Mouse (Mus musculus) MN1 (cell line): ENCODE data around the gene Vegfa.

Experiments used
- DNase-seq: peaks from one replicate; pipeline ENCODE4 v3.0.0-alpha.2; 2016; ENCODE audit warnings: low spot score

The Vegfa gene

GRCm38 (mm10) chr17:46032257-46032991 lies at the start of gene Vegfa:
TSS of gene Vegfa (minus strand) at chr17:46032369.
- DNase-seq = peak; percentile 96

DNA sequence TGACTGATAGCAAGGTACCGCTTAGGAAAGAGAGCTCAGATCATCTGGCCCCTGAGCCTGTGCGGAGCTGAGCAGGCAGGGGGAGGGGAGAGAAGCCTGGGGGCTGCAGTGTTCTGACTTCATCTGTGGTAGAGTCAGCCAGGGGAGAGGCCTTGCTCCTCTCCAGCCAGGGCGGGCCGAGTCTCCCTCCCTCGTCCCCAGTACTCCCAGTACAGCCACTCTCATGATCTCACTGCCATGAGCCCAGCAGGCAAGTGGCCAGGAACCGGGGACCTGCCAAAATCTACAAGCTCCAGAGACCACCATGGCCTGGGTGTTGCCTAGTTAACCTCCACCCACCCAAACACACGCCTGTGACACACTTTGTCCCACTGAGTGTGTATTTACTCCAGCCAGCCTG lies 49.5 kb upstream of the Vegfa start:
- peak; percentile 53 for DNase-seq

DNA sequence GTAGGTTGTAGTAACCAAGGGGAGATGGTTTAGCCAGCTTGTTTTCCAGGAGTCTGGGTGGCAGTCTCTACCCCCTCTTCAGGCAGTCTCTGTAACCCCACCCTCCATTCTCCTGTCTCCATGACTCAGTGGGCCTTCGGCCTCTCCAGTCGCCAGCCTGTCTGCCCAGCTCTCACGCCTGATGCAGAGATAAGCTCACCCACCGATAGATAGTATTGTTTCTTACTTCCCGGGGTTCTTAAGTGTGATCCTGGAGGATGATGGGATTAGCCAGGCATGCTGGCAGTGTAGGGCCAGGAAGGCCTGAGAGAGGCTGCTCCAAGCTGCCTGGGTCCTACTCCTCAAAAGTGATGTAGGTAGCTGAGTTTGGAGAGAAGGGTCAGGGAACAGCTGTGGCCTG lies 48.9 kb upstream of the Vegfa start:
- DNase-seq = peak; percentile 43

GRCm38 (mm10) chr17:46080388-46080787 lies 48.2 kb upstream of the Vegfa start:
- no peak for DNase-seq

- no peak for DNase-seq
Measured at GRCm38 (mm10) chr17:46079037-46079436, 46.9 kb upstream of the Vegfa start.

- no peak for DNase-seq
Measured at GRCm38 (mm10) chr17:46077921-46078534, 45.9 kb upstream of the Vegfa start.

DNA sequence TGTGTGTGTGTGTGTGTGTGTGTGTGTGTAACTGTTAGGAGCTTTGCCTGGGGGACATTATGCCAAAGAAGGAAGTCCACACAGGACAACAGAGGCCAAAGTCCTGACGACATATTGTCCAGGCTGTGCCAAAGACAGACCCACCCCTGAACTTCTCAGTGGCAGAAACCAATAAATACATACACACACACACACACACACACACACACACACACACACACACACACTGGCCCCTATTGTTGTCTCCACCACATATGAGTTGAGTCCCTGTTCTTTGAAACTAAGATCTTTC lies 44.0 kb upstream of the Vegfa start:
- no peak for DNase-seq

DNA sequence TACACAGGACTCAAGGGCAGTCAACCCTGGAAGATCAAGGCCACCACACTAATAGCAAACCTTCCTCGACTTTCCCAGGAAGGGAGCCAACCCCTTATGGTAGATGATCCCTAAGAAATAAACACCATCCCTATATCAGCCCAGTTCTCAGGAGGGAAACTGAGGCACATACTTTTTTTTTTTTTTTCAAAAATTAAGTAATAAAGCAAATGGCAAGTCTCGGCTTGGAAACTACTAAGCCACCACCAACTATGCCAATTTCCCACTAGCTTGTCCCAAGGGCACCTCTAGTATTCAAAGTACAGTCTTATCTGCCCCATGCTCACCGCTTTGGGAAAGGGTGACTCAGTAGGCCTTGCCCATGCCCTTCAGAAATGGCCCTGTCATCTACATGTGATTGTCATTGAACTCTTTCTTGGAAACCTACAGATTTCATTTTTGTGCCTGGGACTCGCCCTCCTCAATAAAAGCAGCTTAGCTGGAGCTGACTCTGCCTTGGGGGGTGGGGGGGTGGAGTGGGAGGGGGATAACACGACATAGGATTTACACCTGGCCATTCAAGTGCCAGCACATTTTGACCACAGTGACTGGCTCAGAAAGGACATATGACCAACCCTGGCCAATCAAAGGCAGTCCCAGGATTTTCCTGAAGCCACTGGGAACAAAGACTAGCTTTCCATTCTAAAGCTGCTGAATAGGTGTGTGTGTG lies 43.5 kb upstream of the Vegfa start:
- no peak for DNase-seq

DNA sequence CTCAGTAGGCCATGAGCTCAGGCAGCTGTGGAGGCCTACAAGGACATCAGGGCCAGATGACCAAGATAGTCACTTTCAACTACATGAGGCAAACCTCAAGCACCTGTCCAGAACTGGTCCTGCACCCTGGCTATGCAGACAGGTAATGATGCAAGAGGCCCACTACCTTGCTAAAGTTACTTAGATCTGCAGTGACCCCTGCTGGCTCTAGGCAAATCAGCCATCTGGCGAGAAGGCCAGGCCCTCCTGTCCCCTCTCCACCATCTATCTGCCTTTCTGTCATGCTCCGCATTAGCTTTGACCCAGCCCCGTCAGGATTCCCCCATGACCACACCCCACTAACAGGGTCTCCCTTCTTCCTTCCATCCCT lies 42.9 kb upstream of the Vegfa start:
- DNase-seq = peak; percentile 82

DNA sequence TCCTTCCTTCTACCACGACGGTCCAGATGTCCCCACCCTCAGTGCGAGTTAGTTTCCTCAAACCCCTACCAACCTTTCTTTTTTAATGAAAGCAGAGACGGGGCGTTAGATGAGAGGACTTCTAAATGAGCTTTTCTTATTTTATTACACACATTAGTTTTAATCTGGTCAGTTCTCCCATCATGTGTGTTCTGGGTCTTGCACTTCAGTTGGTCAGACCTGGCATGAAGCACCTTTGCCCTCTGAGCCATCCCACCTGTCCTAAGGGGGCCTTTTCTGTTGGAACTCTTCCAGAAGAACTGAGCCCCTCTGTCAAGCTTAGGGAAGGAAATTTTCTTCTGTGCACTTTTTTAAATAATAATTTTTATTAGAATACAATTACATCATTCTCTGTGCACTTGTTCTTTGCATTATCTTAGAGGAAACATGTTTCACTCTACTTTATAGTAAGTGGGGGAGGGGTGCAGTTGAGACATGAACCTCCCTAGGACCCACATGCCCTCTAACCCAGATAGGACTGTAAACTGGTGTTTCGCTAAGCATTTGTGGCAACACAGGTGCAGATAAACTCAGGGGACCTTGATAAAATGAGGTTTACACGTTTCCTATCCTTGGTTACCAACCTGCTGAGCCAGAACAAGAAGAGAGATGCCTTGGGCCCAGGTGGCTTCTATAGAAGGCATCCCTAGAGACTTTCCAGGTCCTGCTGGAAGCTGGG lies 42.4 kb upstream of the Vegfa start:
- DNase-seq = no peak

GRCm38 (mm10) chr17:46073730-46074301 lies 41.6 kb upstream of the Vegfa start:
- peak; percentile 89 for DNase-seq

GRCm38 (mm10) chr17:46071531-46071930 lies 39.4 kb upstream of the Vegfa start:
- DNase-seq = peak; percentile 68

GRCm38 (mm10) chr17:46070046-46070445 lies 37.9 kb upstream of the Vegfa start:
- peak; percentile 72 for DNase-seq

DNA sequence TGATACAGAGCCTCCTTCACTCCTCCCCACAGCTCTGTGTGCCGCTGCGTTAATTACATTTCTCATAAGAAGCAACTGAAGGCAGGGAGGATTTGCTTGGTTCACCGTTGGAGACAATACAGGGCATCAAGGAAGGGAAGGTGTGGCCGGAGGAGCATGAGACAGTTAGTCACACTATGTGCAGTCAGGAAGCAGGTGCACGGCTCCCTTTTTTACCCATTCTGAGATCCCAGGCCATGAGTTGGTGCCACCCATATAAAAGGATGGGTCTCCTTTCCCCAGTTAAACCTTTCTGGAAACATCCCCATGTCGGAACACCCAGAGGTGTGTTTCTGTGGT lies 31.8 kb upstream of the Vegfa start:
- DNase-seq = no peak

DNA sequence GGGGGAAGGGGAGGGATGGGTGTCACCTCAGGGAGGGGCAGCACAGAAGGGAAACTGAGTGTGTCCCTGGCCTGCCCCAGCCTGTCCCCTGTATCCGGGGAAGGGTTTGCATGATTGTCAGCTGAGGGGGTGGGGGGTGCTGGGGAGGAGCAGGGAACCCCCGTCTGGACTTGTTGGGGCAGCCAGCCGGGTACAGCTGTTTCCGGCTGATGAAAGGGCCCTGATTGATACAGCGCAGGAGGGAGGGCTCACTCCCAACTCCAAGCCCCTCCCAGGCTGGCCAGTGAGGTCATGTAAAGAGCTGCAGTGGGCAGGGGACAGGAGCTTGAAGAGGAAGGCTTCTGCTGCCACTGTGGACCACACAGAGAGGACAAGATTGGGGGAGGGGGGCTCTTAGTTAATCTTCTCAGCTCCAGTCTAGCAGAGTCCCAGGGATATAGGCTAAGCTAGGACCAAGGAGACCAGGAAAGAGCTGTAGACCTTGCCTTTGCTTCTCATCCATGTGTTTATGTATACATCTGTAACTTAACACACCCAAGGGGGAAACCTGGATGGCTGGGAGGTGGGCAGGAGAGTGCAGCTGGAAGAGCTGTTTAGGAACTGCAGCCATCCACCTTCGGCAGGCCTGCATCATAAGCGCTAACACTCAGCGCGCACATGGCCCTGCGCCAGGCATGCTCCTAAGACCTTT lies 31.3 kb upstream of the Vegfa start:
- peak; percentile 89 for DNase-seq

- DNase-seq = no peak
Measured at GRCm38 (mm10) chr17:46060253-46060652, 28.1 kb upstream of the Vegfa start.

GRCm38 (mm10) chr17:46059226-46059825 lies 27.2 kb upstream of the Vegfa start:
- no peak for DNase-seq

GRCm38 (mm10) chr17:46056288-46056687 lies 24.1 kb upstream of the Vegfa start:
- no peak for DNase-seq

GRCm38 (mm10) chr17:46055736-46056135 lies 23.6 kb upstream of the Vegfa start:
- DNase-seq = no peak

DNA sequence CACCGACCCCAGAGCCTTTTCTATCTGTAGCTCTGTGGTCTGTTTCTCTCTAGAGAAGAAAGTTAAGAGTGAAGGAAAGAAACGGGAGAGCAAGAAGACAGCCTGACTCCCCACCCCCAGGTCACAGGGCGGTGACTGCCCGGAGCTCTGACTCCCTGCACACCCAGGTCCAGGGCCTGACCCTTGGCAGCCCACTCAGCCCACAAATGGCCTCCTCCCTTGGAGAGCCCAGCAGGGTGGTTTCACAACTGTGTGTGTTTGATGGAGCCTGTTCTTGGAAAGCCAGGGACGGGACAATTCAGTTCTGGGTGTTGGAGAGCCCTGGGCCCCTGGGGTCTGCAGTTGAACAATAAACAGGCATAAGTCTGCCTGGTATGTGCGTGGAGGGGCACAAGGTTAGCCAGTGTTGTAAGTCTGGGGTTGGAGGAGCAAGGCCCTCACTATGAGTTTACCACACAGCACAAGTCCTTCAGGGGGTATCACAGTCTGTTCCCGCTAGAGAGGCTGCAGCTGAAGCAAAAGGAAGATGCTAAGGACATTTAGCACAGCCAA lies 21.2 kb upstream of the Vegfa start:
- DNase-seq = no peak

GRCm38 (mm10) chr17:46052146-46052545 lies 20.0 kb upstream of the Vegfa start:
- DNase-seq = no peak
